Mouse (Mus musculus) left cerebral cortex, postnatal 10 days (tissue): ENCODE measurements at regions not wholly inside any gene's neighbourhood (a gene's known extent, or its start where the extent isn't known, plus 50 kb on each side); places are given as distances from the start of the nearest gene placed in this dataset.

ENCODE experiments used
- DNase-seq, 2 experiments: peaks; one replicate each; pipeline ENCODE4 v3.0.0; 2021 to 2022; ENCODE audit warnings: low spot score in 2 of 2, mixed read lengths in 1 of 2; ENCODE audit errors: extremely low spot score in 1 of 2
- intact Hi-C: fragments of 180-260 bp; cut with DNase I; formaldehyde crosslinking; loops from one replicate; pipeline ENCODE4 v1.15.1; 2025

GRCm38 (mm10) chr9:61316442-61316841, 55.7 kb upstream of the Tle3 start:
- no peak for DNase-seq
- intact Hi-C loops = no loop called here

GRCm38 (mm10) chr9:61319721-61320120, 52.4 kb upstream of the Tle3 start:
- no peak for DNase-seq
- intact Hi-C loops = no loop called here

- intact Hi-C loops = no loop called here
- no peak for DNase-seq
Measured at GRCm38 (mm10) chr9:61321314-61321713, 50.9 kb upstream of the Tle3 start.

GRCm38 (mm10) chr9:61321825-61322224, 50.3 kb upstream of the Tle3 start:
- DNase-seq = no peak
- intact Hi-C loops = no loop called here

DNA sequence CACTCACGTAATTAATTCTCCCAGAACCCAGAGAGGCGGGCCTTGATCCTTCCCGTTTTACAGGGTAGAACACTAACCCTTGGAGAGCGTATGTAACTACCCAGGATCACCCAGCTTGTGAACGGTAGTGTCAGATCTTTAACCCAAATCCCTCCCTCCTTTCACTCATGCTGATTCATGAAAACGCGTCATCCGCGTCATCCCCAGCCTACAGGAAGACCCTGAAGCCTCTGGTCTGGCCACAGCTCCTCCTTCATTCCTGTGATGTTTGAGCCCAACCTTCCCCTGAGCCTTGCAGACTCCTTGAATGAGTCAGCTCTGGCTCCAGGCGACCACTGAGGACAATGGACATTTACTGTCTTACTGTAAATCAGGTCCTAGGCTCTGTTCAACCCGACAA, 49.8 kb upstream of the Tle3 start:
- no peak for DNase-seq
- intact Hi-C loops = no loop called here
